Mouse (Mus musculus) forebrain, embryonic 14.5 days (tissue): ENCODE measurements around the gene Cilp2. TPM values are rescaled to one million over a fixed set of nuclear protein-coding genes. Genes with fewer than 3 reads are reported as not detected.
A peak's percentile ranks its signal among the peaks of the same experiment; 100 is the strongest.

Experiments
- ATAC-seq: fragments of 200-750 bp; cut with Nextera tagmentation; 2 replicates; pipeline ENCODE4 v1.8.0; 2017; ENCODE audit warnings: mild to moderate bottlenecking, moderate library complexity
- DNase-seq: peaks from one replicate; pipeline ENCODE4 v3.0.0-alpha.2; 2015; ENCODE audit warnings: low spot score
- H3K27ac ChIP-seq: fragments of 300-500 bp; sonication (generic); 2 replicates; pipeline ENCODE4 v1.5.1; 2014; ENCODE audit warnings: low read depth, mild to moderate bottlenecking, control low read depth, low read length, moderate library complexity
- H3K27me3 ChIP-seq: fragments of 300-500 bp; sonication (generic); replicated peaks from 2 replicates; pipeline ENCODE4 v1.6.1; 2014; ENCODE audit warnings: low read length, control low read depth, mixed read lengths; ENCODE audit not compliant: control insufficient read depth, insufficient read depth
- H3K36me3 ChIP-seq: fragments of 300-500 bp; sonication (generic); 2 replicates; pipeline ENCODE4 v1.6.1; 2014; ENCODE audit warnings: low read length, control low read depth; ENCODE audit not compliant: control insufficient read depth, insufficient read depth
- H3K4me1 ChIP-seq: fragments of 300-500 bp; sonication (generic); 2 replicates; pipeline ENCODE4 v1.6.1; 2014; ENCODE audit warnings: antibody characterized with exemption, low read length, control low read depth; ENCODE audit not compliant: control insufficient read depth, insufficient read depth
- H3K4me2 ChIP-seq: fragments of 300-500 bp; sonication (generic); 2 replicates; pipeline ENCODE4 v1.6.1; 2014; ENCODE audit warnings: mild to moderate bottlenecking, control low read depth, low read length
- H3K4me3 ChIP-seq: fragments of 300-500 bp; sonication (generic); 2 replicates; pipeline ENCODE4 v1.5.1; 2014; ENCODE audit warnings: low read depth, low read length, control low read depth
- H3K9ac ChIP-seq: fragments of 300-500 bp; sonication (generic); 2 replicates; pipeline ENCODE4 v1.6.1; 2014; ENCODE audit warnings: mild to moderate bottlenecking, low read length, control low read depth, moderate library complexity
- H3K9me3 ChIP-seq: fragments of 300-500 bp; sonication (generic); replicated peaks from 2 replicates; pipeline ENCODE4 v1.6.1; 2016; ENCODE audit warnings: low read length, control low read depth, mixed read lengths; ENCODE audit not compliant: control insufficient read depth
- WGBS: fragments of 180-500 bp; shearing (Covaris S2); extraction: QIAGEN DNeasy Blood & Tissue Kit; methylation state at CpG from one replicate; pipeline ENCODE4 v1.1.7; 2014; 5-methylcytosine and 5-hydroxymethylcytosine counted together
- polyA plus RNA-seq: library from polyadenylated mRNA; unstranded; fragments of >200 nt; fragmentation: Nextera tagmentation; extraction: Ambion mirVana; gene quantifications from 2 replicates; pipeline ENCODE4 v1.2.1, GENCODE M21; 2014

Cilp2 gene
- polyA plus RNA-seq, 1 experiment from 2014 or later = 2.0 TPM

- Histone ChIP-seq H3K9ac (no peak overlapping the region), H3K9me3 (no peaks in the 10 kb centered on the region), H3K4me3 (no peak overlapping the region), H3K27me3 (peaks cover 9% of the 10 kb centered on the region), H3K36me3 (peaks cover 17% of the 10 kb centered on the region), H3K27ac (no peak overlapping the region), H3K4me2 (no peak overlapping the region), H3K4me1 (no peaks in the 10 kb centered on the region; the same call in 1 of the 2 replicates)
- ATAC-seq (no peak), DNase-seq (no peak)
- 48% methylated on average over 6 of the region's 6 CpGs for WGBS
These were observed 7.4 kb upstream of the Cilp2 start for GRCm38 (mm10) chr8:69894836-69895332.

GRCm38 (mm10) chr8:69893863-69894262, 6.4 kb upstream of the Cilp2 start:
- Histone ChIP-seq H3K9ac (no peak overlapping the region), H3K27me3 (peaks cover 19% of the 10 kb centered on the region), H3K9me3 (no peaks in the 10 kb centered on the region), H3K36me3 (peaks cover 17% of the 10 kb centered on the region), H3K4me1 (no peaks in the 10 kb centered on the region; the same call in 1 of the 2 replicates), H3K27ac (no peak overlapping the region), H3K4me3 (no peak overlapping the region), H3K4me2 (no peak overlapping the region)
- WGBS = 22% methylated on average over 17 of the region's 17 CpGs
- peak; percentile 67 for DNase-seq
- ATAC-seq = no peak; the same call in 1 of the 2 replicates

GRCm38 (mm10) chr8:69890813-69891241, 3.3 kb upstream of the Cilp2 start:
- Histone ChIP-seq H3K4me1 (peaks cover 2% of the 10 kb centered on the region), H3K9me3 (no peaks in the 10 kb centered on the region), H3K4me3 (no peak overlapping the region), H3K27ac (no peak overlapping the region), H3K4me2 (no peak overlapping the region), H3K36me3 (0 out of 2 replicates have a peak, but pooled peaks cover 4% of the 10 kb centered on the region), H3K27me3 (peaks cover 49% of the 10 kb centered on the region), H3K9ac (no peak overlapping the region)
- 38% methylated on average over 19 of the region's 19 CpGs for WGBS
- peak; percentile 36 for ATAC-seq
- DNase-seq = peak; percentile 79

- H3K36me3 ChIP-seq = 0 out of 2 replicates have a peak, but pooled peaks cover 4% of the 10 kb centered on the region
- 4% methylated on average over 32 of the region's 32 CpGs for WGBS
- no peak overlapping the region for H3K27ac ChIP-seq
- 0 out of 2 replicates have a peak overlapping the region, but pooled peaks have one; percentile 21 for H3K9ac ChIP-seq
- peak overlapping the region; percentile 20; the same call in 1 of the 2 replicates for H3K4me2 ChIP-seq
- DNase-seq = no peak
- H3K4me3 ChIP-seq = 0 out of 2 replicates have a peak overlapping the region, but pooled peaks have one; percentile 16
- no peaks in the 10 kb centered on the region for H3K9me3 ChIP-seq
- no peak for ATAC-seq
- peaks cover 69% of the 10 kb centered on the region for H3K27me3 ChIP-seq
- H3K4me1 ChIP-seq = peaks cover 2% of the 10 kb centered on the region
These were observed 1.4 kb upstream of the Cilp2 start for GRCm38 (mm10) chr8:69888902-69889301.

GRCm38 (mm10) chr8:69888244-69888866, 868 bp upstream of the Cilp2 start:
- 0 out of 2 replicates have a peak, but pooled peaks cover 4% of the 10 kb centered on the region for H3K36me3 ChIP-seq
- peak overlapping the region; percentile 21; the same call in 1 of the 2 replicates for H3K9ac ChIP-seq
- DNase-seq (no peak), ATAC-seq (no peak)
- peaks cover 74% of the 10 kb centered on the region for H3K27me3 ChIP-seq
- no peak overlapping the region for H3K27ac ChIP-seq
- peaks cover 2% of the 10 kb centered on the region for H3K4me1 ChIP-seq
- peak overlapping the region; percentile 16; the same call in 1 of the 2 replicates for H3K4me3 ChIP-seq
- WGBS = 5% methylated on average over 24 of the region's 24 CpGs
- no peaks in the 10 kb centered on the region for H3K9me3 ChIP-seq
- peak overlapping the region; percentile 39 for H3K4me2 ChIP-seq

- Histone ChIP-seq H3K4me1 (peaks cover 2% of the 10 kb centered on the region), H3K4me3 (no peak overlapping the region), H3K9ac (no peak overlapping the region), H3K9me3 (0 out of 2 replicates have a peak, but pooled peaks cover 2% of the 10 kb centered on the region), H3K4me2 (no peak overlapping the region), H3K27ac (no peak overlapping the region), H3K36me3 (no peaks in the 10 kb centered on the region), H3K27me3 (peaks cover 99% of the 10 kb centered on the region)
- ATAC-seq (no peak), DNase-seq (no peak)
- 57% methylated on average over 13 of the region's 13 CpGs for WGBS
These were observed 3.3 kb downstream of the Cilp2 start for GRCm38 (mm10) chr8:69884141-69884540.

GRCm38 (mm10) chr8:69882833-69883600, 4.5 kb downstream of the Cilp2 start:
- peak overlapping the region; percentile 52; the same call in 1 of the 2 replicates for H3K4me2 ChIP-seq
- ATAC-seq (peak; percentile 13; the same call in 1 of the 2 replicates), DNase-seq (no peak)
- H3K27ac ChIP-seq = no peak overlapping the region
- no peaks in the 10 kb centered on the region for H3K36me3 ChIP-seq
- no peak overlapping the region for H3K9ac ChIP-seq
- peaks cover 2% of the 10 kb centered on the region; the same call in 1 of the 2 replicates for H3K4me1 ChIP-seq
- H3K9me3 ChIP-seq = 0 out of 2 replicates have a peak, but pooled peaks cover 2% of the 10 kb centered on the region
- H3K27me3 ChIP-seq = peaks cover 88% of the 10 kb centered on the region
- H3K4me3 ChIP-seq = peak overlapping the region; percentile 37
- 11% methylated on average over 52 of the region's 52 CpGs for WGBS

- Histone ChIP-seq H3K4me2 (peak overlapping the region; percentile 52), H3K4me3 (peak overlapping the region; percentile 37), H3K36me3 (no peaks in the 10 kb centered on the region), H3K4me1 (no peaks in the 10 kb centered on the region), H3K9ac (peak overlapping the region; percentile 48), H3K9me3 (0 out of 2 replicates have a peak, but pooled peaks cover 2% of the 10 kb centered on the region), H3K27me3 (peaks cover 79% of the 10 kb centered on the region), H3K27ac (no peak overlapping the region)
- ATAC-seq = peak; percentile 54
- 6% methylated on average over 100 of the region's 103 CpGs for WGBS
- peak; percentile 76 for DNase-seq
These were observed 5.3 kb downstream of the Cilp2 start for GRCm38 (mm10) chr8:69882021-69882756.
